Mouse (Mus musculus): ENCODE measurements around the gene Mum1. TPM values are rescaled to one million over a fixed set of nuclear protein-coding genes. Genes with fewer than 3 reads are reported as not detected.

Gene Mum1
- polyA plus RNA-seq, 1 experiment from 2014 or later, result 49.0 TPM

DNA sequence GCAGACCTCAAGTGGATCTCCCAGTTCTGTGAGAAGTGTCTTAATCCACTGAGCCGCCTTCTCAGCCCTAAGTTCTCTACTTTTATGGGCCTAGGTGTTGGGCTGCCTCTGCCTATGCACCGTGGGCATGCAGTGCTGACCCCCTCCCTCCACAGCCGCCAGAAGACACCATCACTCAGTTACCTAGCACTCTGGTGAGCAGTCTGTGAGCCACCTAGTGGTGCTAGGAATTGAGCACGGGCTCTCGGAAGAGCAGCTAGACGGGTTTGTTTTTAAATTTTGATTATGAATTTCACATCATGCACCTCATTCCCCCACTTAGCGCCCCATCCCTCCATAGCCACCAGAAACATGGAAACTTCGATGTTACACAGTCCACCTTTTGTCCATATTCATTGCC, 62.4 kb downstream of the Mum1 start:
- 75% methylated on average over 8 of the region's 8 CpGs for WGBS
- Histone ChIP-seq H3K27me3 (replicated peaks; ENCODE audit: control insufficient read depth, insufficient read depth, low read length) (no peaks in the 10 kb centered on the region), H3K4me2 (ENCODE audit: low read length) (no peak overlapping the region), H3K36me3 (ENCODE audit: control insufficient read depth, insufficient read depth) (peaks cover 23% of the 10 kb centered on the region), H3K9ac (replicated peaks; ENCODE audit: low read depth, low read length) (no peak overlapping the region), H3K9me3 (ENCODE audit: control insufficient read depth, low read length) (no peaks in the 10 kb centered on the region), H3K4me3 (replicated peaks; ENCODE audit: low read length) (no peak overlapping the region), H3K27ac (ENCODE audit: low read length) (no peak overlapping the region), H3K4me1 (replicated peaks; ENCODE audit: control insufficient read depth, insufficient read depth, low read length) (peaks cover 12% of the 10 kb centered on the region)
- no peak for ATAC-seq

DNA sequence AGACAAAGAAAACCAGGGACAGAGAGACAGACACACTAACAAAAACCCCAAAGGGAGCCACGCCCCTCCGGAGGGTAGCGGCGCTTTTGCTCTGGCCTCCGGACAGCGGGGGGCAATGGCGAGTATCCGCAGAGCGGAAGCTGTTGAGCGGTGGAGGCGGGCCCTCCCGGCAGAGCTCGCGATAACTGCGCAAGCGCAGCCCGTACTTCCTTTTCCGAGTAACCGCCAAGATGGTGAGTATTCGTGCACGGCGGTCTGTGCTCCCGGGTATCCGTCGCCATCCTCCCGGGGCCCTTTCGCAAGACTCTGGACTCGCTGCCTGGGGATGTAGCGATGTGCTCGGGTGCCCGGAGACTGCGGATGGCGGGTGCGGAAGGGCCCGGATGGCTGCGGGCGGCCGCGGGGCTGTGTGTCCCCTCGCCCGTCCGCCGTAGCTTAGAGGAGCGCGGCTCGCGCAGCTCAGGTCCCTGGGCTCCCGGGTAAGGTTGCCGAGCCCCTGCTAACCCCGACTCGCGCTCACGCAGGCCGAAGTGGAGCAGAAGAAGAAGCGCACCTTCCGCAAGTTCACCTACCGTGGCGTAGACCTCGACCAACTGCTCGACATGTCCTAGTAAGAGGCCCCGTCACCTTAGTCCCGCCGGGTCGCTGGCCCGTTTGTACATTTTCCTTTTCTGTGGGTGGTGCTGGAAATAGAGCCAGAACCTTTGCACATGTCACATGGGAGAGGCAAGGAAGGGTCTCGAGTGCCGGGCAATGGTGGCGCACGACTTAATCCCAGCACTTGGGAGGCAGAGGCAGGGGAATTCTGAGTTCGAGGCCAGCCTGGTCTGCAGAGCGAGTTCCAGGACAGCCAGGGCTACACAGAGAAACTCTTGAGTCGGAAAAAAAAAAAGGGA, 66.3 kb downstream of the Mum1 start, which contains the start of gene Rps15:
Rps15 (plus strand) TSS at position 203 of the 896 bp plus-strand sequence.
- Histone ChIP-seq H3K9ac (replicated peaks; ENCODE audit: low read depth, low read length) (peak within 1 kb of the TSS; percentile 95), H3K4me2 (ENCODE audit: low read length) (peak within 1 kb of the TSS; percentile 89), H3K36me3 (ENCODE audit: control insufficient read depth, insufficient read depth) (peaks cover 16% of the 10 kb centered on the region), H3K4me3 (replicated peaks; ENCODE audit: low read length) (peak within 1 kb of the TSS; percentile 87), H3K9me3 (ENCODE audit: control insufficient read depth, low read length) (no peaks in the 10 kb centered on the region), H3K4me1 (replicated peaks; ENCODE audit: control insufficient read depth, insufficient read depth, low read length) (peaks cover 40% of the 10 kb centered on the region), H3K27me3 (replicated peaks; ENCODE audit: control insufficient read depth, insufficient read depth, low read length) (no peaks in the 10 kb centered on the region), H3K27ac (ENCODE audit: low read length) (peak within 1 kb of the TSS; percentile 91)
- under 1% methylated on average over 70 of the region's 72 CpGs for WGBS
- peak; percentile 82 for ATAC-seq

GRCm38 (mm10) chr10:80293325-80293724, 67.1 kb downstream of the Mum1 start:
- Histone ChIP-seq H3K27me3 (replicated peaks; ENCODE audit: control insufficient read depth, insufficient read depth, low read length) (no peaks in the 10 kb centered on the region), H3K27ac (ENCODE audit: low read length) (no peak overlapping the region), H3K36me3 (ENCODE audit: control insufficient read depth, insufficient read depth) (peaks cover 11% of the 10 kb centered on the region), H3K4me1 (replicated peaks; ENCODE audit: control insufficient read depth, insufficient read depth, low read length) (peaks cover 47% of the 10 kb centered on the region), H3K9me3 (ENCODE audit: control insufficient read depth, low read length) (no peaks in the 10 kb centered on the region), H3K4me3 (replicated peaks; ENCODE audit: low read length) (peak overlapping the region; percentile 87), H3K9ac (replicated peaks; ENCODE audit: low read depth, low read length) (peak overlapping the region; percentile 95), H3K4me2 (ENCODE audit: low read length) (peak overlapping the region; percentile 89)
- no peak for ATAC-seq
- WGBS, result 18% methylated on average over 14 of the region's 14 CpGs

Small RNAs within 50 kb of the gene (microRNA-seq; reads per million reads assigned to microRNA genes)
- 1.2 reads per million for gene Mir6911

Other genes with a start within 250 kb of the Mum1 start
- gene Tmem259, start 242.1 kb upstream of the Mum1 start, polyA plus RNA-seq (2015; fragmentation: Nextera tagmentation; extraction: Ambion mirVana), result 12.3 and 12.8 TPM in 2 replicates
- gene Cnn2, start 237.8 kb upstream of the Mum1 start, polyA plus RNA-seq (2015; fragmentation: Nextera tagmentation; extraction: Ambion mirVana), result 30.5 and 31.3 TPM in 2 replicates
- gene Abca7, start 229.9 kb upstream of the Mum1 start, polyA plus RNA-seq (2015; fragmentation: Nextera tagmentation; extraction: Ambion mirVana), result 3.9 and 4.7 TPM in 2 replicates
- 1.2 and 1.8 TPM in 2 replicates for gene Arhgap45, start 209.8 kb upstream of the Mum1 start, polyA plus RNA-seq (2015; fragmentation: Nextera tagmentation; extraction: Ambion mirVana)
- 173 and 178 TPM in 2 replicates for gene Polr2e, start 186.6 kb upstream of the Mum1 start, polyA plus RNA-seq (2015; fragmentation: Nextera tagmentation; extraction: Ambion mirVana)
- 443 and 475 TPM in 2 replicates for gene Gpx4, start 179.3 kb upstream of the Mum1 start, polyA plus RNA-seq (2015; fragmentation: Nextera tagmentation; extraction: Ambion mirVana)
- 13.1 and 14.9 TPM in 2 replicates for gene Sbno2, start 120.9 kb upstream of the Mum1 start, polyA plus RNA-seq (2015; fragmentation: Nextera tagmentation; extraction: Ambion mirVana)
- 18.0 and 19.7 TPM in 2 replicates for gene Stk11, start 110.6 kb upstream of the Mum1 start, polyA plus RNA-seq (2015; fragmentation: Nextera tagmentation; extraction: Ambion mirVana)
- gene Atp5d, start 87.8 kb upstream of the Mum1 start, polyA plus RNA-seq (2015; fragmentation: Nextera tagmentation; extraction: Ambion mirVana), result 404 and 433 TPM in 2 replicates
- gene Cbarp, start 85.6 kb upstream of the Mum1 start, polyA plus RNA-seq (2015; fragmentation: Nextera tagmentation; extraction: Ambion mirVana), result 33.0 and 44.5 TPM in 2 replicates
- 26.5 and 30.9 TPM in 2 replicates for gene Midn, start 78.2 kb upstream of the Mum1 start, polyA plus RNA-seq (2015; fragmentation: Nextera tagmentation; extraction: Ambion mirVana)
- gene Cirbp, start 60.4 kb upstream of the Mum1 start, polyA plus RNA-seq (2015; fragmentation: Nextera tagmentation; extraction: Ambion mirVana), result 318 and 335 TPM in 2 replicates
- 8.5 and 10.6 TPM in 2 replicates for gene 1600002K03Rik, start 53.5 kb upstream of the Mum1 start, polyA plus RNA-seq (2015; fragmentation: Nextera tagmentation; extraction: Ambion mirVana)
- gene Efna2, start 47.0 kb upstream of the Mum1 start, polyA plus RNA-seq (2015; fragmentation: Nextera tagmentation; extraction: Ambion mirVana), result 24.8 and 25.4 TPM in 2 replicates
- 236 and 272 TPM in 2 replicates for gene Ndufs7, start 22.7 kb downstream of the Mum1 start, polyA plus RNA-seq (2015; fragmentation: Nextera tagmentation; extraction: Ambion mirVana)
- gene Gamt, start 34.6 kb downstream of the Mum1 start, polyA plus RNA-seq (2015; fragmentation: Nextera tagmentation; extraction: Ambion mirVana), result 22.7 and 24.6 TPM in 2 replicates
- 61.3 and 61.8 TPM in 2 replicates for gene Dazap1, start 35.1 kb downstream of the Mum1 start, polyA plus RNA-seq (2015; fragmentation: Nextera tagmentation; extraction: Ambion mirVana)
- 531 and 538 TPM in 2 replicates for gene Rps15, start 66.0 kb downstream of the Mum1 start, polyA plus RNA-seq (2015; fragmentation: Nextera tagmentation; extraction: Ambion mirVana)
- gene Apc2, start 69.5 kb downstream of the Mum1 start, polyA plus RNA-seq (2015; fragmentation: Nextera tagmentation; extraction: Ambion mirVana), result 222 and 234 TPM in 2 replicates
- 32.5 and 34.2 TPM in 2 replicates for gene 2310011J03Rik, start 94.1 kb downstream of the Mum1 start, polyA plus RNA-seq (2015; fragmentation: Nextera tagmentation; extraction: Ambion mirVana)
- gene Pcsk4, start 103.1 kb downstream of the Mum1 start, polyA plus RNA-seq (2015; fragmentation: Nextera tagmentation; extraction: Ambion mirVana), result 3.1 and 3.9 TPM in 2 replicates
- 2.2 and 3.2 TPM in 2 replicates for gene Reep6, start 103.5 kb downstream of the Mum1 start, polyA plus RNA-seq (2015; fragmentation: Nextera tagmentation; extraction: Ambion mirVana)
- gene Adamtsl5, start 122.0 kb downstream of the Mum1 start, polyA plus RNA-seq (2015; fragmentation: Nextera tagmentation; extraction: Ambion mirVana), result 0.51 and 0.66 TPM in 2 replicates
- 2.2 and 4.5 TPM in 2 replicates for gene Plk5, start 130.0 kb downstream of the Mum1 start, polyA plus RNA-seq (2015; fragmentation: Nextera tagmentation; extraction: Ambion mirVana)
- gene Mex3d, start 161.2 kb downstream of the Mum1 start, polyA plus RNA-seq (2015; fragmentation: Nextera tagmentation; extraction: Ambion mirVana), result 16.3 TPM in 2 replicates
- 247 and 256 TPM in 2 replicates for gene Mbd3, start 173.1 kb downstream of the Mum1 start, polyA plus RNA-seq (2015; fragmentation: Nextera tagmentation; extraction: Ambion mirVana)
- gene Uqcr11, start 180.4 kb downstream of the Mum1 start, polyA plus RNA-seq (2015; fragmentation: Nextera tagmentation; extraction: Ambion mirVana), result 455 and 522 TPM in 2 replicates
- gene Tcf3, start 207.2 kb downstream of the Mum1 start, polyA plus RNA-seq (2015; fragmentation: Nextera tagmentation; extraction: Ambion mirVana), result 63.7 and 74.6 TPM in 2 replicates

Measured in forebrain, embryonic 16.5 days (tissue).